Mouse (Mus musculus) right cerebral cortex, postnatal 4 days (tissue): ENCODE measurements around the gene Csta1.

Experiments
- DNase-seq: peaks from one replicate; pipeline ENCODE4 v3.0.0-alpha.2; 2022

The Csta1 gene

GRCm38 (mm10) chr16:36071071-36071449 lies 60.0 kb downstream of the Csta1 start:
- no peak for DNase-seq
